Mouse (Mus musculus): ENCODE data around the gene Adarb2. TPM values are rescaled to one million over a fixed set of nuclear protein-coding genes. Genes with fewer than 3 reads are reported as not detected.

The Adarb2 gene
- polyA plus RNA-seq, 1 experiment from 2014 or later, result 0.35 TPM

DNA sequence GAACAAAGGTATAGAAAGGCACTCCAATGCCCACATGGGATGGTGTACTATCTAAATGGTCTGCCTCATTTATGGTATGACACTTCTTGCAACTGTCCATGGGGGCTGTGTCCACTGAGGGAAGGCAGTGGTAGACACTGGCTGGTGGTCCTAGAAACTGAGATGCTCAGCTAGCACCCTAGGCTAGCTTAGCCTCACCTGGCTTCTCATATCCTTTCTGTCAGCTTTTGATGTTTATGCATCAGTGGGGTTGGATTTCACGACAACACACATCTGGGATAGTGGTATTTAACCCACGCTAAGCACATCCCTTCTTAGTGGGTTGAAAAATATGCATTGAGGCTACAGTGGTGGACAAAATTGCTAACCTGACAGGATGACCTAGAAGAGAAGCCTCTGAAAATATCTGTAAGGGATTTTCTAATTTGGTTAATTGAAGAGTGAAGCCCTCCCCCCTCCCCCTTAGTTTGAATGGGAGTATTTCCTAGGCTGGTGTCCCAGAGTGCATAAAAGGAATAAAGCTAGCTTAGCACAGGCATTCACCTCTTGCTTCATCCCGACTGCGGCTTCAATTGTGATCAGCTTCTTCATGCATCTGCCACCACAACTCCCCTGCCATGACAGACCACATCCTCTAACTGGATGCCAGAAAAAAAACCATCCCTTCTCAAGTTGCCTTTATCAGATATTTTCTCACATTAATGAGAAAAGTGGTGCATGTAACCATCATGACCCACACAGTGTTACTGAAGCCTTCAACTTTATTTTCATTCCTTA lies 197.8 kb downstream of the Adarb2 start:
- Histone ChIP-seq H3K9ac (no peak overlapping the region), H3K4me2 (replicated peaks) (no peak overlapping the region), H3K27ac (no peak overlapping the region), H3K4me3 (replicated peaks) (no peak overlapping the region), H3K27me3 (replicated peaks) (no peaks in the 10 kb centered on the region), H3K4me1 (replicated peaks) (no peaks in the 10 kb centered on the region), H3K9me3 (no peaks in the 10 kb centered on the region), H3K36me3 (no peaks in the 10 kb centered on the region)
- no peak for ATAC-seq
- 82% methylated on average over 4 of the region's 4 CpGs for WGBS

DNA sequence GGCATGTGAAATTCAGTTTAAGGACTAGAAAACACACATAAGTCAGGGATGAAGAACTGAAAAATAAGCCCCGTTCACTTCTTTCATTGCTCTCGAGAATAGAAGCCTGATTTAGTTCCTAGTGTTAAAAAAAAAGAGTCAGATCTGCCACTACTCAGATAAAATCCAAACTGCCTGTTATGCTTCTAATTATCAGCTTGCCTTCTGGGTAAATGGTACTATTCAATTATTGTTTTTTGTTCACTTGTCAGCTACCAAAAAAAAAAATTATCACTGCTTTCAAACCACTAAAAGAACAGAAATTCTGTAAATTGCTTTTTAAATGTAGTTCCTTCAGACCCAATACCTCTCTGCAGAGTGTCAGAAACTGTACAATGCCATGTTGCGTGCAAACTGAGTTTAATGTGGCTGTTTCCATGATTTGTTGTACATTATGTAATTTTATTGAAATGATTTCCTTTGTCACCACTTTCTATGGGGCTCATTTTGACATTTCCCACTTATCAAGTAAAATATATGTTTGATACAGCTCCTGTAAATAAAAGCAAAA lies 199.7 kb downstream of the Adarb2 start:
- Histone ChIP-seq H3K9me3 (no peaks in the 10 kb centered on the region), H3K27ac (no peak overlapping the region), H3K36me3 (no peaks in the 10 kb centered on the region), H3K4me1 (replicated peaks) (no peaks in the 10 kb centered on the region), H3K4me3 (replicated peaks) (no peak overlapping the region), H3K27me3 (replicated peaks) (no peaks in the 10 kb centered on the region), H3K4me2 (replicated peaks) (no peak overlapping the region), H3K9ac (no peak overlapping the region)
- no peak for ATAC-seq
- 77% methylated on average over 3 of the region's 3 CpGs for WGBS

DNA sequence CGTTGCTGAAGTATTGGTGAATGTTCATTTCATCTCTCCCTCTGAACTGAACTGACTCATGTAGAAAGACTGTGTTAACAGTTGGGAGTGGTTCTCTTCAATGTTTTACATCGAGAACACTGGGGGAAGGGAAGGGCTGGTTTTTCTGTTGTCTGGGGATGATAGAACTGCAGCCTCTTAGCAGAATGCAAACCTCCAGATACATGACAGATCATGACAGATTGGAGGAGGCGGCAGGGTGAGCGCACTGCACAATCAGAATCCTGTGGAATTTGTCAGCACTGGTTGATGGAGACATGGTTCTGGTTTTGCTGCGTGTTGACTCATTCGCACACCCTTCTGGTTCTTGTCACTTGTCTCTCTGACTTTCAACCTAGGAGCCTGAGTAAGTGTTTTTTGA lies 203.4 kb downstream of the Adarb2 start:
- Histone ChIP-seq H3K9me3 (no peaks in the 10 kb centered on the region), H3K36me3 (no peaks in the 10 kb centered on the region), H3K4me3 (replicated peaks) (no peak overlapping the region), H3K4me2 (replicated peaks) (no peak overlapping the region), H3K4me1 (replicated peaks) (no peaks in the 10 kb centered on the region), H3K9ac (no peak overlapping the region), H3K27me3 (replicated peaks) (no peaks in the 10 kb centered on the region), H3K27ac (no peak overlapping the region)
- 21% methylated on average over 6 of the region's 6 CpGs for WGBS
- ATAC-seq, result peak; percentile 51; the same call in 1 of the 2 replicates

DNA sequence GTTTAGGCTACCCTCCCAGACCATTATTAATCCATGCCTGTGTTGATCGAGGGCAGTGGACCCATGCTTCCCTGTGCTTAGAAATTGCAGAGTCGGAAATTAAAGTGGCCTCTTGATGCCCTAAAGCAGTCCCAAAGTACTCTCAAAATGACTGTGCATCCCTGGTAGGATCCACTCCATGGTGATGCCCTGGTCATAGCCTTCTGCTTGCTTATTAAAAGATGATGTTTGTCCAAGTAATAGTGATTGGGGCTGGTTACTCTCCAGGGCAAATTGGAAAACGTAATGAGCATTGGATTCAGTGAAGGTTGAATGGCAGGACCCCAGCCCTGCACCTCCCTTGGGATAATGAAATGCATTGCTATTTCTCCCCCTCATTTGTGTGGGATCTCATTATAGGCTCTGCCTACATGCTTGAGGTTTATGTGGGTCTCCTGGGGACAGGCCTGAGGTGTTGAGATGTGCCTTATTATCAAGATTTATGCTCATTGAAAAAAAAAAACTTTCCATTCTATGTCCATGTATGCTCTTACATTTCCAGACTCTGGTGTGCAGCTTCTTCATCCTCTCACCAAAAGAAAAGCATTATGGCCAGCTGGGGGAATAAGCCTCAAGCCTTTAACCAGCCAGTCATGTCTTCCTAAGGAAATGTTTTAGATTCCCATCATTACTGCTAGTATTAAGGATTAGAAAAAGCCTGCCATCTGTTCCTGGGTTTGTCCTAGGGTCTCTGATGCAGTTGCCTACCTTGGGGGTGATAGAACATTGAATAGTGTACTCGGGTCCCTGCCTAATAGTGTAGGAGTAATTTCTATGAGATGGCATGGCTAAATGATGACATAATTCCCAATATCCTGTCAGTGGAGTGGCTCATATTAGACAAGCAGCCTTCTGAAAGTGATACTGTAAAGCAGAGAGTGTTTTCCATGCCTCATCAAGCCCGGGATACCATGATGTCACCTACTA lies 208.0 kb downstream of the Adarb2 start:
- ATAC-seq, result no peak
- WGBS, result 85% methylated on average over 5 of the region's 5 CpGs

DNA sequence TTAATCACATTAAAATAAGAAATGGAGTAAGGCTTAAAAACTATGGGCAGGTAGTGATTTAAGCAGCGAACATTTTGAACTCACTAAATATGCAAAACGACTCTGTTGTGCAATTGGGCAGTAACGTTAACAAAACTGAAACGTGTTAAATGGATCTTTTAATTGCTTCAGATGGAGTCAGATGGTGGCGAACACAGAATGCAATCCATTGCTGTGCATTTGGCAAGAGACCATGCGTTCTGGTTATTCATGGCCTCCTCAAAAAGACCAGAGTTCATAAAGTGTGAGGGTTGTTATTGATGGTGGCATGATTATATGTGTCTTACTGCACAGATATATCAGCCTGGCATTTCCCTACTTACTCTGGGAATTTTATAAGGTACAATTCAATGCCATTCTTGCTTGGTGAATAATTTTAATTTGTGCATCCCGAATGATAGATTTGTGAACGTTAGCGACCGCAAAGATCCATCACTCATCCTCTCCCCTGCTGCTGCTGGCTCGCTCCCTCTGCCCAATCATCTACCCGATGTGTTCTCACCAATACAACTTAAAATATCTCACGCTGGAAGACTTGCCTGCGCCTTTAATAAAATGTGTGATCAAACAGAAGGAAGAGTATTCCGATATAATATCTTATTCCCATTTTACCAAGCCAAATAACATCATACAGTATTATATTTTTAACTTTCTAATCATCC lies 221.5 kb downstream of the Adarb2 start:
- no peak for ATAC-seq
- H3K27me3 ChIP-seq (replicated peaks), result no peaks in the 10 kb centered on the region
- no peaks in the 10 kb centered on the region for H3K36me3 ChIP-seq
- no peak overlapping the region for H3K9ac ChIP-seq
- 87% methylated on average over 15 of the region's 15 CpGs for WGBS
- H3K4me1 ChIP-seq (replicated peaks), result no peaks in the 10 kb centered on the region
- H3K4me2 ChIP-seq (replicated peaks), result no peak overlapping the region
- no peak overlapping the region for H3K27ac ChIP-seq
- no peak overlapping the region for H3K4me3 ChIP-seq (replicated peaks)
- no peaks in the 10 kb centered on the region for H3K9me3 ChIP-seq

More for the DNA sequence above, 208.0 kb downstream of the Adarb2 start:
- no peak overlapping the region for H3K27ac ChIP-seq
- no peaks in the 10 kb centered on the region for H3K4me1 ChIP-seq (replicated peaks)
- no peak overlapping the region for H3K4me3 ChIP-seq (replicated peaks)
- H3K36me3 ChIP-seq, result no peaks in the 10 kb centered on the region
- H3K9ac ChIP-seq, result no peak overlapping the region
- H3K27me3 ChIP-seq (replicated peaks), result no peaks in the 10 kb centered on the region
- H3K9me3 ChIP-seq, result no peaks in the 10 kb centered on the region
- no peak overlapping the region for H3K4me2 ChIP-seq (replicated peaks)

DNA sequence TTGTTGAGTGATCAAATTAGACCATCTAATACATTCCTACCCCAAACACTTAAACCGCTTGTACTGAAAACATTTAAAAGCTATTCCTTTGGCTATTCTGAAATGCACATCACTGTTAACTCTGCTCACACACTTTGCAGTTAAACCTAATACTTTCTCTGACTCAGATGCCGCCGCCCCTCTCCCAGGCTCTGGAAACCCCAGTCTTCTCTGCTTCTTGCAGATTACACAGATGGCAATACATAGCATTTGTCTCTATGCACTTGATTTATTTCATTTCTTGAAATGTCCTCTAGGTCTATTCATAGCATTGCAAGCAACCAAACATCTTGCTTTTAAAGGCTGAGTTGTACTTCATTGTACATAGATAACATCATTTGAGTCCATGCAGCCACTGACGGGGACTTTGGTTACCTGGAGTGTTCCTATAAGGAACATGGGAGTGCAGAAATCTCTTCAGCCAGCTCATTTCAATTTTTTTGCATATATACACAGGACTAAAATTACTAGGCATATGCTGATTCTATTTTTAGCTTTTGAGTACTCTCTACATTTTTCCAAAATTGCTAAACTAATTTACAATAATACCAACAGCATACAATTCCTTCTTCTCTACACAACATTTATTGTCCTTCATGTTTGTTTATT lies 236.6 kb downstream of the Adarb2 start:
- ATAC-seq, result no peak
- WGBS, result 88% methylated on average over 4 of the region's 4 CpGs
- Histone ChIP-seq H3K27me3 (replicated peaks) (no peaks in the 10 kb centered on the region), H3K27ac (no peak overlapping the region), H3K9me3 (no peaks in the 10 kb centered on the region), H3K4me2 (replicated peaks) (no peak overlapping the region), H3K36me3 (no peaks in the 10 kb centered on the region), H3K9ac (no peak overlapping the region), H3K4me3 (replicated peaks) (no peak overlapping the region), H3K4me1 (replicated peaks) (no peaks in the 10 kb centered on the region)

DNA sequence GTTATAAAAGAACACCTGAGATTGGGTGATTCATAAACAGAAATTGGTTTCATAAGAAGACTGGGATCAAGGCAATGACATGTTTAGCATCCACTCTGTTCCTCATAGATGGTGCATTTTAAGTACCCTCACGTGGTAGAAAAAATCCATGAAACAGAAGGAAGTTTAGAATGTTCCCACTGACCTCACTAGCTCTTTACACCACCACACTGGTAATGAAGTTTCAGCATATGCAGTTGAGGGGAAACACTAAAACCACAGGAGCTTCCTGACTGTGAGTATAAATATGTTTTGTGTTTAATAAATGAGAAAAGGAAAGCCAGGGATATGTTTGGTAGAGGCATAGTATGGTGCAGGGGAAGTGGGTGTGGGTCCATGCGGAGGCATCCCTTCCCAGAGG lies 242.7 kb downstream of the Adarb2 start:
- WGBS, result 83% methylated on average over 2 of the region's 2 CpGs
- H3K4me2 ChIP-seq (replicated peaks), result no peak overlapping the region
- H3K4me3 ChIP-seq (replicated peaks), result no peak overlapping the region
- H3K27me3 ChIP-seq (replicated peaks), result no peaks in the 10 kb centered on the region
- H3K36me3 ChIP-seq, result no peaks in the 10 kb centered on the region
- no peaks in the 10 kb centered on the region for H3K4me1 ChIP-seq (replicated peaks)
- no peak overlapping the region for H3K27ac ChIP-seq
- no peaks in the 10 kb centered on the region for H3K9me3 ChIP-seq
- no peak overlapping the region for H3K9ac ChIP-seq
- ATAC-seq, result no peak

DNA sequence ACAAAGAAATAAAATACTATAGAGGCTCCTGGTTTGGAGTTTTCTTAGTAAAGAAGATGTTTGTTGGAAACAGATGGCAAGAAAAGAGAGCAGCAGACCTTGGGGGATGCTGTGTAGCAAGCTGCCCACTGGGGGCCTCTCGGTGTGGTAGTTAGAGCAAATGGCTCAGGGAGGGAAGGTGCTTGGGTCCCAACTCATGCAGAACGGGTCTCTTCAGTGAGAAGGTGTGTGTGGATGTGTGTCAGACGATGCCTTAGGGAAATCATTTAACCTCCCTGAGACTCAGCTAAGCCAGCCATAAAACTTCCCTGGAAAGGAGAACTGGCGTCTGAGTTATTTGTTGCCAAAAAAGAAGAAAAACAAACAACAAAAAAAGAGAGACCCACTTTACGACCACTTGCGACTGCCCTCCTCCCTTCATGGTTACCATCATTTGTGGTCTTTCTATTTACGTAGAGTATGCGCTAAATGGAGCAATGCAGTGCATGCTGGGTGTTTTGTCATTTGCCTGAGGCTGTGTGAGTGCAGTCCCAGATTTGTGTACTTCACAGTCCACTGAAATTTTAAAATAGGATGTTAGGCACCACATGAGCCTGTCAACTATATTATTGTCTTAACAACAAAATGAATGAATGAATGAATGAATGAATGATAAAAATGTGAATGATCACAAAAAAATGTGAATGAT lies 245.7 kb downstream of the Adarb2 start:
- no peaks in the 10 kb centered on the region for H3K27me3 ChIP-seq (replicated peaks)
- 44% methylated on average over 8 of the region's 8 CpGs for WGBS
- ATAC-seq, result no peak

DNA sequence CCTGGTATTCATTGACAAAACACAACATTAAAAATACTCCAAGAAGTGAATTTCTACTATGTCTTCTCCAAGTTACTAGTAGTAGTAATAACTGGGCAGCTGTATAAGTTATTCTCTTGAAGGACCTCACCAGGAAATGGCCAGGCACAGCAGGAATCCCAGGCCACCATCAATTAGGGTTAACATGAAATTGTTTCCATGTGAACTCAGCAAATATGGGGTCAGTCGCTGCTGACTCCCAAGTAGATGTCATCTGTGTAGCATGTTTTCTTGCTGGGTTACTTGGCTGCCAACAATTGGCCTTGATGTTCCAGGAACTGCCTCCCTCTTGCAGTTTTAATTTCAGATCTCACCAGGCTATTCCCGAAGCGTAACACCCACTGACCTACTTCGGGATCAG lies 248.9 kb downstream of the Adarb2 start:
- ATAC-seq, result no peak
- no peak overlapping the region for H3K9ac ChIP-seq
- no peak overlapping the region for H3K4me3 ChIP-seq (replicated peaks)
- 79% methylated on average over 4 of the region's 4 CpGs for WGBS
- no peaks in the 10 kb centered on the region for H3K4me1 ChIP-seq (replicated peaks)
- H3K9me3 ChIP-seq, result no peaks in the 10 kb centered on the region
- no peaks in the 10 kb centered on the region for H3K27me3 ChIP-seq (replicated peaks)
- H3K4me2 ChIP-seq (replicated peaks), result no peak overlapping the region
- H3K36me3 ChIP-seq, result no peaks in the 10 kb centered on the region
- no peak overlapping the region for H3K27ac ChIP-seq

More for the DNA sequence above, 245.7 kb downstream of the Adarb2 start:
- no peak overlapping the region for H3K27ac ChIP-seq
- no peaks in the 10 kb centered on the region for H3K4me1 ChIP-seq (replicated peaks)
- H3K9ac ChIP-seq, result no peak overlapping the region
- H3K9me3 ChIP-seq, result no peaks in the 10 kb centered on the region
- H3K36me3 ChIP-seq, result no peaks in the 10 kb centered on the region
- no peak overlapping the region for H3K4me3 ChIP-seq (replicated peaks)
- no peak overlapping the region for H3K4me2 ChIP-seq (replicated peaks)

DNA sequence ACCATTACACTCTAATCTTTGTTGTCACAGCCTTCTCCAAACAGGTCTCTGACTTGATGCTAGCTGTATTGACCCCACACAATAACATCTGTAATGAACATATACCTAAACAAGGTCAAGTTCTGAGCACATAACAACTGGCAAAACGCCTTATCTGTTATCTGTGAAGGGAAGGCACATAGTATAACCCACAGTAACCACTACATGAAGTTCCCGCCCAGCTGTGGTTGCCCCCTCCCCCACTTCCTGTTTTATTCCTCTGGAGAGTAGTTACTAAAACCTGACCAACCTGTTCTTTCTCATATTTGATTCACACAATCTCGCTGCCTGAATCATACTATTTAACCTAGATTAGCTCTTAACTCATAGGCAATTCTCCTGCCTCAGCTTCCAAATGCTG lies 254.2 kb downstream of the Adarb2 start:
- no peaks in the 10 kb centered on the region for H3K27me3 ChIP-seq (replicated peaks)
- H3K4me3 ChIP-seq (replicated peaks), result no peak overlapping the region
- H3K36me3 ChIP-seq, result no peaks in the 10 kb centered on the region
- no peak; the same call in 1 of the 2 replicates for ATAC-seq
- H3K9me3 ChIP-seq, result no peaks in the 10 kb centered on the region
- H3K27ac ChIP-seq, result no peak overlapping the region
- WGBS, result 79% methylated on average over 3 of the region's 3 CpGs
- no peak overlapping the region for H3K4me2 ChIP-seq (replicated peaks)
- no peak overlapping the region for H3K9ac ChIP-seq
- H3K4me1 ChIP-seq (replicated peaks), result no peaks in the 10 kb centered on the region

DNA sequence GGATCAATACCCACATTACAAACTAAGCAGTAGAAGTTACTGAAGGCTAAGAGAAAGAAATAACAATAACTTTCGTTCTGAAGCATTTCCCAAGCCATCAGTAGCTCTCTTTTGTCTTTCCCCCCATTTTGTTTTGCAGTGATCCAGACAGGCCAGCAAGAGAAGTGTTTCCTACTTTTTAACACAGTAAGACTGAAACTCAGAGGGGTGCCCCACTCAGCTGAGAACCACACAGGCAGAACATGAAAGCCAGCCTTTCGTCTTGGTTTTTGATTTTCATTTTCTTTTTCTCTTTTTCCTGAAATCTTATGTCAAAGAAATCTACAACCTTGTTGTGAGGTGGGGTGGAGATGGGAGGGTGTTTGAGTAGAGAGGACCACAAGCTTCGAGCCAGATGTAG lies 255.2 kb downstream of the Adarb2 start:
- Histone ChIP-seq H3K4me2 (replicated peaks) (no peak overlapping the region), H3K9ac (no peak overlapping the region), H3K9me3 (no peaks in the 10 kb centered on the region), H3K36me3 (no peaks in the 10 kb centered on the region), H3K4me1 (replicated peaks) (no peaks in the 10 kb centered on the region), H3K4me3 (replicated peaks) (no peak overlapping the region), H3K27me3 (replicated peaks) (no peaks in the 10 kb centered on the region), H3K27ac (no peak overlapping the region)
- no peak for ATAC-seq
- 86% methylated on average over 3 of the region's 3 CpGs for WGBS

All from intestine, embryonic 15.5 days (tissue).